Mouse (Mus musculus): ENCODE data around the gene Actl7a.

- TF ChIP-seq CTCF (IDR thresholded peaks at IDR 0.05; ENCODE audit: low read depth, low read length), result no peak
- TF ChIP-seq POLR2A (IDR thresholded peaks at IDR 0.05; ENCODE audit: extremely low read depth, insufficient read depth, low read length), result no peak
Observed at GRCm38 (mm10) chr4:56746345-56746744, 3.1 kb downstream of the Actl7a start.

All from liver, adult 2 months (tissue).